Mouse (Mus musculus) lung, postnatal 0 days (tissue): ENCODE results near the gene Zfp462.

Experiments
- CTCF ChIP-seq: IDR thresholded peaks from 2 replicates; pipeline ENCODE4 v1.5.1; 2016; ENCODE audit warnings: antibody characterized with exemption, mild to moderate bottlenecking
- EP300 ChIP-seq: IDR thresholded peaks from 2 replicates; pipeline ENCODE4 v1.6.1; 2016; ENCODE audit warnings: antibody characterized with exemption, mild to moderate bottlenecking, control low read depth

- TF ChIP-seq EP300 = no peak
- no peak for TF ChIP-seq CTCF
Observed at GRCm38 (mm10) chr4:54924306-54924705, 20.5 kb upstream of the Zfp462 start.
